Mouse (Mus musculus): Measurements from ENCODE around the gene Slc35g1. TPM values are rescaled to one million over a fixed set of nuclear protein-coding genes. Genes with fewer than 3 reads are reported as not detected.

The Slc35g1 gene
- 3.4 and 5.2 TPM in 2 replicates for polyA plus RNA-seq (2012)

DNA sequence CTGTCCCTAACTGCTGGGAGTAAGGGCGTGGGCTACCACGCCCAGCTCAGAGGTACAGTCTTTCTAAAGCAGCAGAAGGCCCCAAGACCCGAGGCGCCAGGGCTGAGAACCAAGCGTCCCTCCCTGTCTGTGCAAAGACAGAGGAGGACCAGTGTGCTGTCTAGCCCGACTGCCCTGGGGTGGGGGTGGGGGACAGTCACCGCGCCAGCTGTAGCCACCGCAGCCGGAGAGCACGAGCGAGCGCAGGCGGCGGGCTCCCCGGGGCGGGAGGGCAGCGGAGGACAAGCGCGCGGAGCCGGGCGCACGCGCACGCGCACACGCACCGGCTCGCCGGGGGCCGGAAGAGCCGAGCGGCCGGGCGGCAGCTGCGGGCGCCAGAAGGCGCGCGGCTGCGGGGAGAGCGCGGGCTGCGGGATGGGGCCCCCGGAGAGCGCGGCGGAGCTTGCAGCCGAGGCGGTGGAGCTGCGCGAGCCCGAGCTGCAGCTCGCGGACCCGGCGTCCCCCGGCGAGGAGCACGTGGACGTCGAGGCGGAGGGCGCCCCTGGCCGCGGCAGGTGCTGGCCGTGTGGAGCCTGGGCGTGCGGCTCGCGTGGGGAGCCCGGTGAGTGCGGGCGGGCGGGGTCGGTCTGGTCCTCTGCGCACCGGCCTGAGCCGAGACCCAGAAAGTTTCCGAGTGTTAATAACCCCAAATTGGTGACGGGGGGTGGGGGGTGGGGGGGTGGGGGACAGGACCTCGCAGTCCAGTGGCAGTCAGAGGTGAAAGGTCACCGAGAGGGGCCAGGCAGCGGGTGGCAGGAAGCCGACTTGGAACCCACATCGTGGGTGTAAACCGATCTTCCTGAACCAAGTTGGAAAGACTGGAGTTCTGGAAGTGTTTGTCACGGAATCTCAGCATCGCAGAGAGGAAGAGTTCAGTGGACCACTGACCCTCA lies at the start of gene Slc35g1:
Gene Slc35g1 (plus strand): TSS at position 280 of the 932 bp plus-strand sequence.

Other genes with a start within 250 kb of the Slc35g1 start
- 12.9 and 17.9 TPM in 2 replicates for gene Fra10ac1, start 171.8 kb upstream of the Slc35g1 start, polyA plus RNA-seq (2012)
- gene Lgi1, start 131.4 kb upstream of the Slc35g1 start, polyA plus RNA-seq (2012) = not detected in 2 replicates
- 0.01 TPM in 1 of 2 replicates, not detected in the other for gene Plce1, start 85.1 kb downstream of the Slc35g1 start, polyA plus RNA-seq (2012)